Mouse (Mus musculus): Measurements from ENCODE around the gene Sept8.
A peak's percentile ranks its signal among the peaks of the same experiment; 100 is the strongest.

Sept8 gene

GRCm38 (mm10) chr11:53580562-53580961 is 61.5 kb downstream of the Sept8 start:
- peak; percentile 32 for DNase-seq (ENCODE audit: low read depth, low spot score)

- DNase-seq (ENCODE audit: low read depth, low spot score), result peak; percentile 32
These were observed 64.1 kb downstream of the Sept8 start for GRCm38 (mm10) chr11:53583151-53583550.

- DNase-seq (ENCODE audit: low read depth, low spot score), result peak; percentile 57
These were observed 65.8 kb downstream of the Sept8 start for GRCm38 (mm10) chr11:53584849-53585248.

DNA sequence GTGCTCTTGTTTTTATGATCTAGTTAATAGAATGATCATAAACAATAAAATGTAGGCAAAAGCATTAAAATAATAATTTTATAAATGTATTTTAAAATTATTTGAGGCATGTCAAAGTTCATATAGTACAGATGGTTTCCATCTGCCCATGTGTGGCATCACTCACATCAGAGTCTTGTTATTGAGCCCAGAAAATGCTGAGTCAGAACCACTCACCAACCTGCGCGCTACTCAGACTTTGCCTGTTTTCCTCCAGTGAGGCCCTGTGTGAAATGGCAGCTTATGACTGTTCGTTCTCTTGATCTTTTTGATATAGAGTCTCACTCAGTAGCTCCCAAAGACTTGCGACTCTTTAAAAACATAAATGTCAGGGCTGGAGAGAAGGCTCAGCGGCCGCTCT is 66.5 kb downstream of the Sept8 start:
- no peak for DNase-seq (ENCODE audit: low read depth, low spot score)

DNA sequence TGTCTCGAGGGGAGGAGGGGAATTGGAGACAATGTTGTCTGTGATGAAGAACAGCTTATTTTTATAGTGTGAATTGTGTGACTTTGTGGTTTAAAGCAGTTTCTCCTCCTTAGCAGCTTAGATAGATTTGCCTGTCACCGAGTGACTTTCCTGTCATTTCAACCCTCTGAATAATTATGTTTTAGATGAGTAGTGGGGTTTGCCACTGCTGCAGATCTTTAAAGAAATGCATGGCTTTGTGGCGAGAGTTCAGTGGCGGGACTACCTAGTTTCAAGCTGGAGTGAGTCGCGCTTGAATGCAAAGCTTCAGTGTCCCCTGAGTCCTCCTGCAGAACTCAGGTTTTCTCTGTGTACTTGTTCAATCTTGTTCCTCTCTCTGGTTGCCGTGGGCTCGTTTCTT is 69.2 kb downstream of the Sept8 start:
- no peak for DNase-seq (ENCODE audit: low read depth, low spot score)

DNA sequence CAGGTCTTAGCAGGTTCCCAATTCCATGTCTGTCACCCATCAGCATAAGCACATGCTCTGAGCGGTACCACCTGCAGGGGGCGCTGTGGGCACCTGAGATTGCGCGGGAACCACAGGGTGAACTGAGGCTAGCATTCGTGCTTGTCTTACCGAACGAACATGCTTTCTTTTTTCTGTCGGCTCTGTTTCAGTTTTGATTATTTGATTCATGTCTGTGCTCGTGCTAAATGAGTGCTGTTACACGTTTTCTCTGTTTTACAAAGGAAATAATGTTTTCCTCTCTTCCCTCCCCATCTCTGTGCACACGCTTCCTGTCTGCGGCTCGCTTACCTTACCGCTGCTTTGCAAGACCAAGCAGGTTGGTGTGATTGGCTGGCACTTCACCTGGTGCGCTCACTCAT is 71.3 kb downstream of the Sept8 start:
- peak; percentile 75 for DNase-seq (ENCODE audit: low read depth, low spot score)

- DNase-seq (ENCODE audit: low read depth, low spot score), result no peak
These were observed 72.1 kb downstream of the Sept8 start for GRCm38 (mm10) chr11:53591116-53591515.

Measured in R1 (cell line).